Mouse (Mus musculus) gastrocnemius, postnatal 10 days (tissue): ENCODE results near the gene Rnf151. TPM values are rescaled to one million over a fixed set of nuclear protein-coding genes. Genes with fewer than 3 reads are reported as not detected.
"Not testable (repeated sequence)": the region's sequence is repeated elsewhere in the genome, so short reads cannot be mapped to it uniquely, and the experiment has no call there.

Source experiments
- DNase-seq: peaks from one replicate; pipeline ENCODE4 v3.0.0; 2021; ENCODE audit warnings: mixed read lengths
- total RNA-seq, 2 experiments: library from RNA; stranded (reverse); gene quantifications; 2 replicates each; pipeline ENCODE4 v1.2.3; 2021

The Rnf151 gene
- total RNA-seq, 2 experiments from 2014 or later = not detected

- no peak for DNase-seq
Measured at GRCm38 (mm10) chr17:24667416-24667815, 50.4 kb downstream of the Rnf151 start.

GRCm38 (mm10) chr17:24667011-24667410, 50.9 kb downstream of the Rnf151 start:
- DNase-seq = not testable (repeated sequence)

Other genes starting within 250 kb of the Rnf151 start
- 10 to 100 TPM; 10.8 to 17.3 TPM for gene E4f1, start 247.8 kb downstream of the Rnf151 start, total RNA-seq
- gene Pgp, start 247.7 kb downstream of the Rnf151 start, total RNA-seq = 10 to 100 TPM; 34.1 to 39.2 TPM
- gene Bricd5, start 244.2 kb downstream of the Rnf151 start, total RNA-seq = under 1 TPM; 0.65 to 0.73 TPM
- gene Mlst8, start 239.0 kb downstream of the Rnf151 start, total RNA-seq = 10 to 100 TPM; 10.8 to 12.1 TPM
- gene Caskin1, start 229.5 kb downstream of the Rnf151 start, total RNA-seq = under 1 TPM; 0.56 to 0.68 TPM
- 10 to 100 TPM; 47.2 to 60.9 TPM for gene Traf7, start 190.1 kb downstream of the Rnf151 start, total RNA-seq
- under 1 TPM; 0.18 to 0.47 TPM for gene Rab26, start 183.9 kb downstream of the Rnf151 start, total RNA-seq
- gene Pkd1, start 168.2 kb downstream of the Rnf151 start, total RNA-seq = 10 to 100 TPM; 34.6 to 49.1 TPM
- 10 to 100 TPM; 51.7 to 61.1 TPM for gene Tsc2, start 85.4 kb downstream of the Rnf151 start, total RNA-seq
- 1 to 10 TPM; 4.3 TPM for gene Nthl1, start 85.4 kb downstream of the Rnf151 start, total RNA-seq
- gene Slc9a3r2, start 67.7 kb downstream of the Rnf151 start, total RNA-seq = 10 to 100 TPM; 30.1 to 33.4 TPM
- not detected for gene Npw, start 59.6 kb downstream of the Rnf151 start, total RNA-seq
- 10 to 100 TPM; 18.0 to 21.0 TPM for gene Zfp598, start 48.4 kb downstream of the Rnf151 start, total RNA-seq
- gene Syngr3, start 28.1 kb downstream of the Rnf151 start, total RNA-seq = under 1 TPM; 0.16 to 0.52 TPM
- gene Gfer, start 21.9 kb downstream of the Rnf151 start, total RNA-seq = 10 to 100 TPM; 22.2 to 24.6 TPM
- 1 to 10 TPM; 1.6 to 1.9 TPM for gene Noxo1, start 21.8 kb downstream of the Rnf151 start, total RNA-seq
- gene Tbl3, start 10.4 kb downstream of the Rnf151 start, total RNA-seq = 10 to 100 TPM; 16.7 to 19.4 TPM
- gene Rps2, start 53 bp upstream of the Rnf151 start, total RNA-seq = 100 to 1,000 TPM; 732 to 736 TPM
- 100 to 1,000 TPM; 400 to 516 TPM for gene Ndufb10, start 6.4 kb upstream of the Rnf151 start, total RNA-seq
- gene Rpl3l, start 9.8 kb upstream of the Rnf151 start, total RNA-seq = 100 to 1,000 TPM; 593 to 752 TPM
- 100 to 1,000 TPM; 127 to 132 TPM for gene Msrb1, start 18.6 kb upstream of the Rnf151 start, total RNA-seq
- under 1 TPM in 1 of 2 experiments, not detected in 1; 0.32 TPM for gene Hs3st6, start 34.9 kb upstream of the Rnf151 start, total RNA-seq
- gene Meiob, start 86.2 kb upstream of the Rnf151 start, total RNA-seq = not detected
- 10 to 100 TPM; 78.0 to 86.1 TPM for gene Hagh, start 122.1 kb upstream of the Rnf151 start, total RNA-seq
- gene Fahd1, start 132.3 kb upstream of the Rnf151 start, total RNA-seq = 10 to 100 TPM; 30.7 to 33.6 TPM
- gene Igfals, start 147.9 kb upstream of the Rnf151 start, total RNA-seq = 1 to 10 TPM; 3.6 to 7.0 TPM
- gene Nubp2, start 168.3 kb upstream of the Rnf151 start, total RNA-seq = 10 to 100 TPM; 15.0 to 18.5 TPM
- gene Spsb3, start 168.6 kb upstream of the Rnf151 start, total RNA-seq = 10 to 100 TPM; 28.2 to 30.4 TPM
- 10 to 100 TPM; 12.0 to 20.8 TPM for gene Eme2, start 177.0 kb upstream of the Rnf151 start, total RNA-seq
- gene Mrps34, start 177.1 kb upstream of the Rnf151 start, total RNA-seq = 100 to 1,000 TPM; 108 to 121 TPM
- 10 to 100 TPM; 13.5 to 14.7 TPM for gene Nme3, start 178.4 kb upstream of the Rnf151 start, total RNA-seq
- 10 to 100 TPM; 23.5 to 37.8 TPM for gene Mapk8ip3, start 218.9 kb upstream of the Rnf151 start, total RNA-seq
- gene Jpt2, start 242.6 kb upstream of the Rnf151 start, total RNA-seq = 10 to 100 TPM; 17.2 to 24.5 TPM